Mouse (Mus musculus) kidney, postnatal 36 days (tissue): Measurements from ENCODE around the gene Klhl2.
A peak's percentile ranks its signal among the peaks of the same experiment; 100 is the strongest.

Source experiments
- DNase-seq, 2 experiments: peaks; one replicate each; pipeline ENCODE4 v3.0.0; 2021 to 2022; ENCODE audit warnings: mixed read lengths in 2 of 2

The Klhl2 gene

GRCm38 (mm10) chr8:64849897-64850541 lies at the start of gene Klhl2:
Gene Klhl2 (minus strand): TSS chr8:64850017.
- DNase-seq, result peak; percentile 83 to 91

- peak; percentile 19 to 21 for DNase-seq
Observed at GRCm38 (mm10) chr8:64898710-64899109, 48.9 kb upstream of the Klhl2 start.

GRCm38 (mm10) chr8:64896731-64897130 lies 46.9 kb upstream of the Klhl2 start:
- no peak for DNase-seq

GRCm38 (mm10) chr8:64880619-64881200 lies 30.9 kb upstream of the Klhl2 start:
- peak; percentile 36 to 83 for DNase-seq

- DNase-seq, result peak; percentile 50 to 55
Observed at GRCm38 (mm10) chr8:64877630-64878312, 28.0 kb upstream of the Klhl2 start.

GRCm38 (mm10) chr8:64871469-64872165 lies 21.8 kb upstream of the Klhl2 start:
- peak in 1 of 2 experiments; percentile 60 for DNase-seq

GRCm38 (mm10) chr8:64870218-64870617 lies 20.4 kb upstream of the Klhl2 start:
- DNase-seq, result no peak

GRCm38 (mm10) chr8:64849091-64849896 lies 523 bp downstream of the Klhl2 start:
- no peak for DNase-seq

GRCm38 (mm10) chr8:64848245-64848785 lies 1.5 kb downstream of the Klhl2 start:
- DNase-seq, result no peak

GRCm38 (mm10) chr8:64847650-64848049 lies 2.2 kb downstream of the Klhl2 start:
- no peak for DNase-seq

GRCm38 (mm10) chr8:64847241-64847640 lies 2.6 kb downstream of the Klhl2 start:
- no peak for DNase-seq

GRCm38 (mm10) chr8:64845314-64845713 lies 4.5 kb downstream of the Klhl2 start:
- DNase-seq, result no peak

- DNase-seq, result peak; percentile 35 to 48
Observed at GRCm38 (mm10) chr8:64844043-64844481, 5.8 kb downstream of the Klhl2 start.

- DNase-seq, result no peak
Observed at GRCm38 (mm10) chr8:64843168-64843567, 6.6 kb downstream of the Klhl2 start.

- DNase-seq, result peak; percentile 53 to 55
Observed at GRCm38 (mm10) chr8:64841747-64842406, 7.9 kb downstream of the Klhl2 start.

- DNase-seq, result no peak
Observed at GRCm38 (mm10) chr8:64839628-64840027, 10.2 kb downstream of the Klhl2 start.

GRCm38 (mm10) chr8:64835475-64836122 lies 14.2 kb downstream of the Klhl2 start:
- no peak for DNase-seq

GRCm38 (mm10) chr8:64834071-64834877 lies 15.5 kb downstream of the Klhl2 start:
- DNase-seq, result no peak

- DNase-seq, result no peak
Observed at GRCm38 (mm10) chr8:64832581-64833135, 17.2 kb downstream of the Klhl2 start.

GRCm38 (mm10) chr8:64831656-64832055 lies 18.2 kb downstream of the Klhl2 start:
- no peak for DNase-seq
